9 mouse cellular contexts compared by ENCODE assay signal in the genomic region with DNA sequence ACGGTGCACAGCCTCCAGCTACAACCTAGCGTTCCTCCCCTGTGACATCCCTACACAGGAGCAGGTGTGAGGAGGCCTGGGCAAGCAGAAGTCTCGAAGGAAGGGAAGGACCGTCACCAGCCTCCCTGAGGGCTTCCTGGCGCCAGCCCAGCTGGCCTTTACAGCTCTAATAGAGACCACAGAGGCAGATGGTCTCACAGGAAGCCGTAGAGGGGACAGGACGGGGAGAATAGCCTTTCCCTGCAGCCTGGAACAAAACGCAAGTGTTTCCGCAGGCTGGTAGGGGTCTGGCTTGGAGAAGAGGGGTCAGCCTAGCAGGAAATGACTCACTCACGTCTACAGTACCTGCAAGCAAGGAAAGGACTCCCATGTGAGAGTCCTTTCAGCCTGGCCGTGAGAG. TPM values are rescaled to one million over a fixed set of nuclear protein-coding genes. Genes with fewer than 3 reads are reported as not detected.
DNase-seq lines count a peak whose midpoint lies in the region; ATAC-seq and TF ChIP-seq lines count a peak whose summit lies in the region.
"Had no signal": no experiment of that assay in that cellular context is flagged by ENCODE, and none has a peak within 500 bp of the region (broad histone marks: within the 10 kb centered on the region; RNA-seq: fewer than 3 reads in every experiment).

No protein-coding gene starts in this region.

- no peak overlapping the region for H3K4me3 ChIP-seq in layer of hippocampus, adult 2 months
- no peak overlapping the region for H3K4me3 ChIP-seq in embryonic facial prominence, embryonic 15.5 days (replicated peaks)
- H3K4me3 ChIP-seq in hindbrain, embryonic 16.5 days (ENCODE audit: low read length) = no peak overlapping the region
- no peak overlapping the region for H3K4me3 ChIP-seq in midbrain, embryonic 15.5 days
- H3K4me3 ChIP-seq: erythroblast, embryonic 14.5 days had no signal

- TF ChIP-seq CTCF in layer of hippocampus, adult 2 months (conservative IDR thresholded peaks at IDR 0.05) = no peak

- H3K4me2 ChIP-seq in embryonic facial prominence, embryonic 15.5 days (replicated peaks) = no peak overlapping the region
- H3K4me2 ChIP-seq in hindbrain, embryonic 16.5 days (ENCODE audit: low read length) = no peak overlapping the region
- H3K4me2 ChIP-seq in midbrain, embryonic 15.5 days = no peak overlapping the region

- H3K27me3 ChIP-seq in embryonic facial prominence, embryonic 15.5 days = no peaks in the 10 kb centered on the region
- no peaks in the 10 kb centered on the region for H3K27me3 ChIP-seq in hindbrain, embryonic 16.5 days (replicated peaks; ENCODE audit: control insufficient read depth, insufficient read depth, low read length)
- no peaks in the 10 kb centered on the region for H3K27me3 ChIP-seq in midbrain, embryonic 15.5 days (replicated peaks)

- 47% methylated on average over 11 of the region's 11 CpGs for WGBS in embryonic facial prominence, embryonic 15.5 days
- WGBS in hindbrain, embryonic 16.5 days = 32% methylated on average over 11 of the region's 11 CpGs
- 34% methylated on average over 11 of the region's 11 CpGs for WGBS in midbrain, embryonic 15.5 days

- peaks cover 19% of the 10 kb centered on the region for H3K4me1 ChIP-seq in embryonic facial prominence, embryonic 15.5 days
- peaks cover 20% of the 10 kb centered on the region for H3K4me1 ChIP-seq in hindbrain, embryonic 16.5 days (ENCODE audit: control insufficient read depth, insufficient read depth, low read depth, low read length)
- peaks cover 32% of the 10 kb centered on the region for H3K4me1 ChIP-seq in midbrain, embryonic 15.5 days

- peak overlapping the region; percentile 54; the same call in 1 of the 2 replicates for H3K27ac ChIP-seq in layer of hippocampus, adult 2 months
- peak overlapping the region; percentile 55; the same call in 1 of the 2 replicates for H3K27ac ChIP-seq in embryonic facial prominence, embryonic 15.5 days (replicated peaks)
- H3K27ac ChIP-seq in hindbrain, embryonic 16.5 days (ENCODE audit: low read depth, low read length) = peak overlapping the region; percentile 23; the same call in 1 of the 2 replicates
- H3K27ac ChIP-seq in midbrain, embryonic 15.5 days = peak overlapping the region; percentile 43

- peaks cover 28% of the 10 kb centered on the region for H3K36me3 ChIP-seq in embryonic facial prominence, embryonic 15.5 days
- peaks cover 30% of the 10 kb centered on the region for H3K36me3 ChIP-seq in hindbrain, embryonic 16.5 days (ENCODE audit: control insufficient read depth, insufficient read depth, low read length)
- peaks cover 27% of the 10 kb centered on the region for H3K36me3 ChIP-seq in midbrain, embryonic 15.5 days (replicated peaks)

- H3K9me3 ChIP-seq in embryonic facial prominence, embryonic 15.5 days (replicated peaks) = no peaks in the 10 kb centered on the region
- no peaks in the 10 kb centered on the region for H3K9me3 ChIP-seq in hindbrain, embryonic 16.5 days (ENCODE audit: control insufficient read depth, low read length)
- H3K9me3 ChIP-seq in midbrain, embryonic 15.5 days = no peaks in the 10 kb centered on the region

- no peak for DNase-seq in layer of hippocampus, adult 2 months (ENCODE audit: low spot score in 2 of 2)
- no peak for DNase-seq in layer of hippocampus, adult 9-10 months (ENCODE audit: low spot score)
- DNase-seq in right cerebral cortex, postnatal 36 days (ENCODE audit: low spot score in 2 of 2) = no peak
- DNase-seq in thymus, postnatal 36 days = no peak
- DNase-seq in frontal cortex, postnatal 36 days (ENCODE audit: low spot score in 2 of 2) = no peak

- ATAC-seq in embryonic facial prominence, embryonic 15.5 days (ENCODE audit: insufficient number of reproducible peaks, low FRiP score, low TSS enrichment, low read depth) = 0 out of 2 replicates have a peak, but pooled peaks have one; percentile 20
- no peak for ATAC-seq in hindbrain, embryonic 16.5 days
- no peak for ATAC-seq in midbrain, embryonic 15.5 days (replicated peaks)

- no peak overlapping the region for H3K9ac ChIP-seq in embryonic facial prominence, embryonic 15.5 days
- H3K9ac ChIP-seq in hindbrain, embryonic 16.5 days (ENCODE audit: low read depth, low read length) = peak overlapping the region; percentile 22; the same call in 1 of the 2 replicates
- H3K9ac ChIP-seq in midbrain, embryonic 15.5 days = no peak overlapping the region

RNA-seq across cellular contexts. Expression of a gene that starts 13.0 kb away (rescaled TPM):
- 1 to 10 TPM in 1 of 2 experiments, under 1 TPM in 1; 0.54 to 1.1 TPM for total RNA-seq in layer of hippocampus, adult 2 months (2021)
- polyA plus RNA-seq in embryonic facial prominence, embryonic 15.5 days (2015; fragmentation: Nextera tagmentation; extraction: Ambion mirVana) = 5.4 and 7.8 TPM in 2 replicates
- polyA plus RNA-seq in hindbrain, embryonic 16.5 days (2015; fragmentation: Nextera tagmentation; extraction: Ambion mirVana) = 0.46 and 0.59 TPM in 2 replicates
- polyA plus RNA-seq in midbrain, embryonic 15.5 days (2015; fragmentation: Nextera tagmentation; extraction: Ambion mirVana) = 0.23 and 0.85 TPM in 2 replicates
- polyA plus RNA-seq: erythroblast, embryonic 14.5 days had no signal

RNA-seq across cellular contexts. Expression of a gene that starts 14.5 kb away (rescaled TPM):
- total RNA-seq in layer of hippocampus, adult 2 months (2021) = 100 to 1,000 TPM; 275 to 277 TPM
- polyA plus RNA-seq in embryonic facial prominence, embryonic 15.5 days (2015; fragmentation: Nextera tagmentation; extraction: Ambion mirVana) = 88.1 and 96.6 TPM in 2 replicates
- 297 and 309 TPM in 2 replicates for polyA plus RNA-seq in hindbrain, embryonic 16.5 days (2015; fragmentation: Nextera tagmentation; extraction: Ambion mirVana)
- polyA plus RNA-seq in midbrain, embryonic 15.5 days (2015; fragmentation: Nextera tagmentation; extraction: Ambion mirVana) = 337 and 348 TPM in 2 replicates

RNA-seq across cellular contexts. Expression of a gene that starts 17.1 kb away (rescaled TPM):
- total RNA-seq in layer of hippocampus, adult 2 months (2021) = under 1 TPM; 0.26 to 0.37 TPM
- polyA plus RNA-seq in embryonic facial prominence, embryonic 15.5 days (2015; fragmentation: Nextera tagmentation; extraction: Ambion mirVana) = 0.07 TPM in 1 of 2 replicates, not detected in the other
- polyA plus RNA-seq in hindbrain, embryonic 16.5 days (2015; fragmentation: Nextera tagmentation; extraction: Ambion mirVana) = 0.31 TPM in 1 of 2 replicates, not detected in the other
- 0.17 TPM in 1 of 2 replicates, not detected in the other for polyA plus RNA-seq in midbrain, embryonic 15.5 days (2015; fragmentation: Nextera tagmentation; extraction: Ambion mirVana)

RNA-seq across cellular contexts. Expression of a gene that starts 30.8 kb away (rescaled TPM):
- total RNA-seq in layer of hippocampus, adult 2 months (2021) = 1 to 10 TPM; 2.5 to 2.7 TPM
- polyA plus RNA-seq in embryonic facial prominence, embryonic 15.5 days (2015; fragmentation: Nextera tagmentation; extraction: Ambion mirVana) = 20.1 and 20.2 TPM in 2 replicates
- 2.6 and 3.0 TPM in 2 replicates for polyA plus RNA-seq in hindbrain, embryonic 16.5 days (2015; fragmentation: Nextera tagmentation; extraction: Ambion mirVana)
- polyA plus RNA-seq in midbrain, embryonic 15.5 days (2015; fragmentation: Nextera tagmentation; extraction: Ambion mirVana) = 1.9 and 2.0 TPM in 2 replicates

RNA-seq across cellular contexts. Expression of a gene that starts 41.1 kb away (rescaled TPM):
- 10 to 100 TPM; 85.0 to 88.3 TPM for total RNA-seq in layer of hippocampus, adult 2 months (2021)
- polyA plus RNA-seq in embryonic facial prominence, embryonic 15.5 days (2015; fragmentation: Nextera tagmentation; extraction: Ambion mirVana) = 110 and 127 TPM in 2 replicates
- polyA plus RNA-seq in hindbrain, embryonic 16.5 days (2015; fragmentation: Nextera tagmentation; extraction: Ambion mirVana) = 74.2 and 101 TPM in 2 replicates
- polyA plus RNA-seq in midbrain, embryonic 15.5 days (2015; fragmentation: Nextera tagmentation; extraction: Ambion mirVana) = 109 and 117 TPM in 2 replicates
